Mouse (Mus musculus) liver, postnatal 0 days (tissue): Measurements from ENCODE around the gene Pex19. TPM values are rescaled to one million over a fixed set of nuclear protein-coding genes. Genes with fewer than 3 reads are reported as not detected.
A peak's percentile ranks its signal among the peaks of the same experiment; 100 is the strongest.

ENCODE experiments used
- ATAC-seq: fragments of 200-750 bp; cut with Nextera tagmentation; 2 replicates; pipeline ENCODE4 v1.8.0; 2017; ENCODE audit warnings: mild to moderate bottlenecking, moderate library complexity
- DNase-seq: peaks from one replicate; pipeline ENCODE4 v3.0.0-alpha.2; 2016
- H3K27ac ChIP-seq: fragments of 300-500 bp; sonication (generic); 2 replicates; pipeline ENCODE4 v1.5.1; 2014; ENCODE audit warnings: antibody characterized with exemption, moderate library complexity, mild to moderate bottlenecking, low read depth
- H3K27me3 ChIP-seq: fragments of 300-500 bp; sonication (generic); 2 replicates; pipeline ENCODE4 v1.6.1; 2014; ENCODE audit warnings: low read length, control low read depth, mixed read lengths; ENCODE audit not compliant: insufficient read depth
- H3K36me3 ChIP-seq: fragments of 300-500 bp; sonication (generic); replicated peaks from 2 replicates; pipeline ENCODE4 v1.6.1; 2014; ENCODE audit warnings: mild to moderate bottlenecking, control low read depth, low read length, moderate library complexity, mixed read lengths; ENCODE audit not compliant: insufficient read depth
- H3K4me1 ChIP-seq: fragments of 300-500 bp; sonication (generic); 2 replicates; pipeline ENCODE4 v1.6.1; 2014; ENCODE audit warnings: antibody characterized with exemption, mild to moderate bottlenecking, control low read depth; ENCODE audit not compliant: insufficient read depth
- H3K4me2 ChIP-seq: fragments of 300-500 bp; sonication (generic); 2 replicates; pipeline ENCODE4 v1.6.1; 2014; ENCODE audit warnings: low read depth, mild to moderate bottlenecking, low read length, moderate library complexity, mixed read lengths
- H3K4me3 ChIP-seq: fragments of 300-500 bp; sonication (generic); 2 replicates; pipeline ENCODE4 v1.5.1; 2014; ENCODE audit warnings: low read depth, low read length
- H3K9ac ChIP-seq: fragments of 300-500 bp; sonication (generic); replicated peaks from 2 replicates; pipeline ENCODE4 v1.6.1; 2014; ENCODE audit warnings: mild to moderate bottlenecking, moderate library complexity
- H3K9me3 ChIP-seq: fragments of 300-500 bp; sonication (generic); 2 replicates; pipeline ENCODE4 v1.6.1; 2016; ENCODE audit warnings: mild to moderate bottlenecking, control low read depth, low read length, mixed read lengths
- CTCF ChIP-seq: sonication (generic); IDR thresholded peaks from 2 replicates; pipeline ENCODE4 v1.5.1; 2016; ENCODE audit warnings: antibody characterized with exemption, low read depth
- EP300 ChIP-seq: IDR thresholded peaks from 2 replicates; pipeline ENCODE4 v1.6.1; 2016; ENCODE audit warnings: antibody characterized with exemption, low read depth, mild to moderate bottlenecking
- WGBS: fragments of 180-500 bp; shearing (Covaris S2); extraction: QIAGEN DNeasy Blood & Tissue Kit; methylation state at CpG from one replicate; pipeline ENCODE4 v1.1.7; 2014; ENCODE audit not compliant: insufficient replicate concordance; 5-methylcytosine and 5-hydroxymethylcytosine counted together
- polyA plus RNA-seq: library from polyadenylated mRNA; unstranded; fragments of >200 nt; fragmentation: Nextera tagmentation; extraction: Ambion mirVana; gene quantifications from 2 replicates; pipeline ENCODE4 v1.2.1, GENCODE M21; 2015

Gene Pex19
- 85.9 and 91.7 TPM in 2 replicates for polyA plus RNA-seq

DNA sequence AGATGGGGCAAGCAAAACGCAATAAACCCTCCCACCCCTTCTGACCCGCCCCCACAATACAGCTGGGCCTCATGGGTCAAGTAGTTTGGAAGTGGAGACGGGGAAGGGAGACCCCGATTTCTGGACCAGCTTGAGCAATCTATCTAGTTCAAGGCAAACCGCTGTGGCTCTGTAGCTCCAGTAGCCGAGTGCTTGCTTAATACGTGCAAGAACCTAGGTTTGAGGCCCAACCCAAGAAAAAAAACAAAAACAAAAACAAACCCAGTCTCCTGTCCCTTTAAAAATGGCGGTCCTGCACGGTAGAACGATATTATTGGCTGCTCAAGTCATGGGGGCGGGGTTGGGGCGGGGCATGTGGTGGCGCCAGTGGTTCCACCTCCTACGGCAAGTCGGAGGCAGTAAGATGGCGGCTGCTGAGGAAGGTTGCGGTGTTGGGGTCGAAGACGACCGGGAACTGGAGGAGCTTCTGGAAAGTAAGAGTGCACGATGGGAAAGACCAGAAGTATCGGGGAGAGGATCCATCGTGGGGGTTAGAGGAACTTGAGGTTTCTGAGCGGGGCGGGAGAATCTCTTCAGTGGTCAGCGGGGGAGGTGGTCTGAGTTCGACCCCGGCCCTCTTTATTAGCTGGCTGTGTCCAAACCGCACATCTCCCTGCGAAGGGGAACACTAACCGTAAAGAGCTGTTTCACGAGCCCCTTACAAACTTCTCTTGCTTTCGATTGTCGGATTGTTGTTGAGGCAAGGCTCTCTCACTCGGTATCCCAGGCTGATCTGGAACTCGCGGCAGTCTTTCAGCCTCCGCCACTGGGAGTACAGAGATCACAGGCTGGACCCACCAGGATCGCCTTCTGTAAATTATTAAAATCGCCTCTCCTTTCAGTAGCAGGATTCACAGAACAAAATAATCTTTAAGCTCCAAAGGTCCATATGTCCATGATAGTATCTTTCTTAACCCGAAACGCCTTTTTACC, at the start of gene Pex19:
TSS of gene Pex19 (plus strand) at position 380 of the 972 bp plus-strand sequence.
- ATAC-seq (peak; percentile 95), DNase-seq (peak; percentile 95)
- Histone ChIP-seq H3K9me3 (no peaks in the 10 kb centered on the region), H3K36me3 (peaks cover 44% of the 10 kb centered on the region), H3K9ac (peak within 1 kb of the TSS; percentile 90), H3K4me2 (peak within 1 kb of the TSS; percentile 89), H3K4me3 (peak within 1 kb of the TSS; percentile 80), H3K27me3 (no peaks in the 10 kb centered on the region), H3K4me1 (peaks cover 8% of the 10 kb centered on the region), H3K27ac (peak within 1 kb of the TSS; percentile 92)
- TF ChIP-seq EP300, result peak; percentile 35; the same call in 1 of the 2 replicates
- TF ChIP-seq CTCF, result no peak
- under 1% methylated on average over 42 of the region's 42 CpGs for WGBS

DNA sequence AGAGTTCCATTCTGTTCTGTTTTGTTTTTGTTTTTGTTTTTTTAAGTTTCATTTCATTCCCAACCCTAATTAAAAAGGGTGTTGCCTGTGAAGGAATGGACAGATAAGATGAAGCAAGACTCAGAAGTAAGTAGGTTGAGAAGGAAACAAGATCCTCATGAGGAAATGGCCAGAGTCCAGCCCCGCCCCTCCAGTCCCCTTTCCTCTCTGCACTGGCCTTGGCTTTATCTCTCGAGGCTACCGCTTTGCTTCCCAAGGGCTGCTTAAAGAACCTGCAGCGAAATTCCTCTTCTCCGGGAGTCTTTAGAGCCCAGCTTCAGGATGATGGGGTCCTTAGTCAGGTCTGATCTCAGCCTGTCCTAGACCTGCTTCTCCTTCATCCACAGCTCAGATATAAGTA, 48.6 kb upstream of the Pex19 start:
- no peaks in the 10 kb centered on the region for H3K9me3 ChIP-seq
- H3K27me3 ChIP-seq, result no peaks in the 10 kb centered on the region
- H3K36me3 ChIP-seq, result peaks cover 51% of the 10 kb centered on the region
- no peak for ATAC-seq
- H3K4me3 ChIP-seq, result no peak overlapping the region
- WGBS, result 66% methylated on average over 5 of the region's 5 CpGs
- peaks cover 3% of the 10 kb centered on the region for H3K4me1 ChIP-seq
- no peak overlapping the region for H3K9ac ChIP-seq
- no peak overlapping the region for H3K27ac ChIP-seq
- H3K4me2 ChIP-seq, result no peak overlapping the region
- no peak for DNase-seq
- TF ChIP-seq EP300 (no peak), CTCF (no peak)

DNA sequence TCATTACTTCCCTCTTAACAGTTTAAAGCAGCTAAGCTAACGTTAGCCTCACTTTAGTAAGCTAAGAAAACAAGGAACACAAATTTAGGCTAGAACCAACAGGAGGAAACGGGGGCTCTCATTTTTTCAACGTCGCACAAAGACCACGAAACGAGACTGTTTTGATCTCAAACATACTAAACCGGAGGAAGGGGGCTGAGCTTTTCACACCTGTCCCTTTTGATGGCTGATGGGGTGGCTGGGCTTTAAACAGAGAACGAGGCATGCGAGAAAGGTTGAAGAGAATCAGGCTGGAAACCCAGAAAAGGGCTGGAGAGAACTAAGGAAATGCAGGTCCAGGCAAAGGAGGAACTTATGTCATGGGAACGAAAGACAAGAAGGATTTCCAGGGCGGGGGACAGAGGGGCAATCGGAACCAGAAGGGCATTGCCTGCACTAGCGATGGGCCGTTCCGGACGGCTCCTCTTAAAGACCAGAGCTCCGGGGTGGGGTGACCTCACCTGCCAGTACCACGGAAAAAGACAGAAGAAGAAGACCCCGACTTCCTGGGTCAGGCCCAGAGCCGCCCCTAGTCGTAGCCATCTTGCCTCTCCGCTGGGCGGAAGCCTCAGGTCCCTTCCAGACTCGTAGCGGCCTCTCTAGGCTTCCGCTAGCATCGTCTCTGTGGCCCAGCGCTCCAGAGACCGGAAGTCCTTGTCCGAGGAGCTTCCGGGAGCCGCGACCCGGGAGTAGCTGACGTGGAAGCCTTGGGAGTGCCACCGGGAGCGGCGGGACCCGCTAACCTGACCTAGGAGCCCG, 44.3 kb upstream of the Pex19 start, which contains the start of the genes Copa and Ncstn:
TSS of gene Copa (plus strand) at position 429 of the 798 bp plus-strand sequence.
TSS of gene Ncstn (minus strand) at position 695 of the 798 bp plus-strand sequence.
- WGBS, result under 1% methylated on average over 40 of the region's 40 CpGs
- Histone ChIP-seq H3K27ac (peak within 1 kb of the TSS; percentile 79), H3K9me3 (no peaks in the 10 kb centered on the region), H3K36me3 (peaks cover 19% of the 10 kb centered on the region), H3K9ac (peak within 1 kb of the TSS; percentile 87), H3K4me2 (peak within 1 kb of the TSS; percentile 72), H3K4me1 (peaks cover 14% of the 10 kb centered on the region), H3K27me3 (no peaks in the 10 kb centered on the region), H3K4me3 (peak within 1 kb of the TSS; percentile 85)
- peak; percentile 39; the same call in 1 of the 2 replicates for TF ChIP-seq CTCF
- TF ChIP-seq EP300, result peak; percentile 46; the same call in 1 of the 2 replicates
- DNase-seq, result peak; percentile 94
- peak; percentile 99 for ATAC-seq

DNA sequence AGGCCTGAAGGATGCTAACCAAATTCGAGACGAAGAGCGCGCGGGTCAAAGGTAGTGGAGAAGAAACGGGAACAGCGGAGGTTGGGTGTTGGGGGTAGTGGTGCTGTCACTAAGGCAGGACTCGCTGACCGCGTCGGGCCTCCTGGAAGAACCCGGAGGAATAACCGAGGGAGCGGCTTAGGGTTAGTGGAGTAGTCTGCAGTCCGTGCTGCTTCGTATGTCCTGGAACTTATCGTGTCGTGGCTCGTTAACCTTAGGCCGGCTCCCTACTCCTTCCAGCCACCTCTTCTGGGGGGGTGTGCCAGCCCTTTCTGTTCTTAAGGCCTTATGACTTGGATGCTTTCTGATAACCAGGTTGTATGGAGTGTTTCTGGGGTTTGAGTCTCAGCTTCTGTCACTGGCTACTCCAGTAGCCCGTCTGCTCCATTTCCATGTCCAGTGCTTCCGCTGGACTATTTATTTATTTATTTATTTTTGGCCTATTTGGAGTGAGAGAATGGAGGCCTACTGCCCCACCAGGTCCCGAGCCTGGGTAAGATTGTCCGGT, 43.6 kb upstream of the Pex19 start:
- peak; percentile 69 for ATAC-seq
- H3K4me3 ChIP-seq, result peak overlapping the region; percentile 85
- peaks cover 14% of the 10 kb centered on the region for H3K4me1 ChIP-seq
- peaks cover 15% of the 10 kb centered on the region for H3K36me3 ChIP-seq
- H3K9ac ChIP-seq, result peak overlapping the region; percentile 87
- no peaks in the 10 kb centered on the region for H3K9me3 ChIP-seq
- peak overlapping the region; percentile 72 for H3K4me2 ChIP-seq
- DNase-seq, result no peak
- H3K27me3 ChIP-seq, result no peaks in the 10 kb centered on the region
- TF ChIP-seq EP300, result no peak
- TF ChIP-seq CTCF, result no peak
- peak overlapping the region; percentile 79 for H3K27ac ChIP-seq
- WGBS, result 2% methylated on average over 24 of the region's 24 CpGs

DNA sequence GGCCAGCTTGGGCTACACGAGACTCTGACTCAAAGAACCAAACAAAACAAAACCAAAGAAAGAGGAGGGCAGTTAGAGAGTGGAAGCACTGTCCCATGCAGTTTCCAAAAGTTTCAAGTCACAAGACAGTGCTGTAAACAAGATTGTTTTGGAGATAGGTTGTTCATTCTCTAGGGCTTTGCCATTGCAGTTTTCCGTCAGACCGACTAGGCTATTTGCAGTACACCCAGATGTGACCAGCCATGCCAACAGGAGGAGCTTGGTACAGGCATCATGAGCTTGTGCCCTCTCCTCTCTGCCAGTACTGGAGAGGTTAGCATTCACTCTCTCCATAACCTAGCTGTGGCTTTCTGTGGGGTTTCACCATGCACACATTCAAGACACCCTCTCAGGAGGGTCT, 33.0 kb upstream of the Pex19 start:
- no peak for DNase-seq
- H3K36me3 ChIP-seq, result peaks cover 85% of the 10 kb centered on the region

More for the DNA sequence above, 33.0 kb upstream of the Pex19 start:
- no peak overlapping the region for H3K9ac ChIP-seq
- H3K4me2 ChIP-seq, result no peak overlapping the region
- H3K4me3 ChIP-seq, result no peak overlapping the region
- no peak for ATAC-seq
- no peak overlapping the region for H3K27ac ChIP-seq
- no peaks in the 10 kb centered on the region for H3K9me3 ChIP-seq
- no peaks in the 10 kb centered on the region for H3K27me3 ChIP-seq
- no peak for TF ChIP-seq EP300
- no peak for TF ChIP-seq CTCF
- WGBS, result 71% methylated on average over 3 of the region's 3 CpGs
- H3K4me1 ChIP-seq, result no peaks in the 10 kb centered on the region
